Mouse (Mus musculus) olfactory bulb, adult 2 months (tissue): ENCODE measurements around the gene Utrn.

Source experiments
- CTCF ChIP-seq: fragments of 200-500 bp; IDR thresholded peaks from 2 replicates; pipeline ENCODE4 v1.5.1; 2012; ENCODE audit warnings: low read depth, mild to moderate bottlenecking, low read length, moderate library complexity; ENCODE audit not compliant: insufficient read depth
- POLR2A ChIP-seq: fragments of 200-500 bp; IDR thresholded peaks from 2 replicates; pipeline ENCODE4 v1.6.1; 2012; ENCODE audit warnings: mild to moderate bottlenecking, low read depth, low read length, moderate library complexity; ENCODE audit not compliant: insufficient read depth

- TF ChIP-seq POLR2A (no peak), CTCF (no peak)
Observed at GRCm38 (mm10) chr10:12824386-12824785, 44.8 kb downstream of the Utrn start.
